Mouse (Mus musculus): Measurements from ENCODE around the gene Ppp1r14a.

DNA sequence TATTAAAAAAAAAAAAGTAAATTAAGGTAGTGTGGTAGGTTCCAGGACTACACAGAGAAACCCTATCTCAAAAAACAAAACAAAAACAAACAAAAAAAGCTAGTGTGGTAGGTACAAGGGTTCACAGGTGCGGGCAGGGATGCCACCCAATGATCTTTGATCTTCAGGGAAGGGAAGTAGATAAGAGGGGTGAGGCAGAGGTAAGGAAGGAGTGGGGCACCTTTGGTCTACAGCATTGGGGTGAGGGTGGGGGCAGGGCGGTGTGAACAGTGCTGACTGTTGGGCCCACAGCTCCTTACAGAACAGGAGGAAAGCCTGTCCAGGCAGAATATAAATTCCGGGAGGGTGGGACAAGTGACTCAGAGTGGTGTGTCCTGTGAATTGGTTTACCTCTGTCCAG is 37.9 kb upstream of the Ppp1r14a start:
- TF ChIP-seq CTCF (IDR thresholded peaks at IDR 0.05; ENCODE audit: extremely low read depth, insufficient read depth, low read length) (no peak), POLR2A (IDR thresholded peaks at IDR 0.05; ENCODE audit: extremely low read depth, insufficient read depth, low read length) (no peak)

Measured in cortical plate, adult 2 months (tissue).